Mouse (Mus musculus) ZHBTc4 (cell line): Measurements from ENCODE around the gene Psme2b.
"Not testable (repeated sequence)": the region's sequence is repeated elsewhere in the genome, so short reads cannot be mapped to it uniquely, and the experiment has no call there.

Experiments
- DNase-seq: peaks from one replicate; pipeline ENCODE4 v3.0.0-alpha.2; 2011; ENCODE audit warnings: low read depth, low spot score

Gene Psme2b

DNA sequence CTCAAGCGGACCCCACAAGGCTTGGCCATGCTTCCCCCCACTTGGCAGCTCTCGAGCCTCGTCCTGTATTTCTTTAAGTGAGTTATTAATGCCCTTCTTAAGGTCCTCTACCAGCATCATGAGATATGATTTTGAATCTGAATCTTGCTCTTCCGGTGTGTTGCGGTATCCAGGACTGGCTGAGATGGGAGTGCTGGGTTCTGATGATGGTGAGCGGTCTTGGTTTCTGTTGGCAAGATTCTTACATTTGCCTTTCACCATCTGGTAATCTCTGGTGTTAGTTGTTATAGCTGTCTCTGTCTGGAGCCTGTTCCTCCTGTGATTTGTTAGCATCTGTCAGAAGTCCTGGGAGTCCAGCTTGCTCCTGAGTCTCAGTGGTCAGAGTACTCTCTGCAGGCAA, at the start of gene Psme2b:
Gene Psme2b, minus strand, starts transcription at position 101 of the 400 bp plus-strand sequence.
- DNase-seq: not testable (repeated sequence)

DNA sequence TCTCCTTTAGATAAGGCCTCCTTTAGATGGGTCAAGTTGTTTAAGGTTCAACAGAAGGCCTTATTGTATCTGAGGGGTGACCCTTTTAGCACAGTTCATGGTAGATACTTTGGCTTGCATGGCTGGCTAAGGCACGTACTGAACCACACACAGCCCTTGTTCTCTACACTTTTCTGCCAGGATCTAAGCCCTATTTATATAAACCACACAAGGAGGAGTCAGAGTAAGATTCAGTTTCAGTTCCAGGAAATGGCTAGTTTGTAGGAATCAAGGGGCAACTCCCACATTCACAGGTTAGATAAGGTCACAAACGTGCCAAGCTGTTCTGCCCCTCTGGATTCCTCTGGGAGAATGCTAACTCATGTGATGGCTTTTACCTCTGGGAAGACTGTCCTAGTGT, 48.0 kb upstream of the Psme2b start, which contains the start of gene Tgtp1:
Gene Tgtp1, minus strand, starts transcription at position 155 of the 400 bp plus-strand sequence.
- not testable (repeated sequence) for DNase-seq

DNA sequence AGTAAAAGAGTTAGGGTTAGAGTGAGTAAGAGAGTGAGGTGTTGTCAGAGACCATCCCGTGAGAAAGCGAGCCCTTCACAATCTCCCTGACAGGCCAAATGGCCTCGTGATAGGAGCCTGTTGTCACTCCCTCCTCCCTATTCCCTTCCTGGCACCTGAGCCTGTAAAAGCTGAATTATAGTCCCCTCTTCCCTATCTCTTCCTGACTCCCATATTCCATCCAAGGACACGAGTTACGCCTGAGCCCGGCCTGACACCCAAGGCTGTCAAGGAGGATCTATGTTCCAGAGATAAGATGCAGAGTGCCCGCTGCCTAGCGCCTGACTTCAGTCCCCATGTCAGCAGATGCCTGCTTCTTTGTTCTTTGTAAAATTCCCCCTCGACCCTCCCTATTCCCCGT, 47.3 kb upstream of the Psme2b start:
- DNase-seq: not testable (repeated sequence)

DNA sequence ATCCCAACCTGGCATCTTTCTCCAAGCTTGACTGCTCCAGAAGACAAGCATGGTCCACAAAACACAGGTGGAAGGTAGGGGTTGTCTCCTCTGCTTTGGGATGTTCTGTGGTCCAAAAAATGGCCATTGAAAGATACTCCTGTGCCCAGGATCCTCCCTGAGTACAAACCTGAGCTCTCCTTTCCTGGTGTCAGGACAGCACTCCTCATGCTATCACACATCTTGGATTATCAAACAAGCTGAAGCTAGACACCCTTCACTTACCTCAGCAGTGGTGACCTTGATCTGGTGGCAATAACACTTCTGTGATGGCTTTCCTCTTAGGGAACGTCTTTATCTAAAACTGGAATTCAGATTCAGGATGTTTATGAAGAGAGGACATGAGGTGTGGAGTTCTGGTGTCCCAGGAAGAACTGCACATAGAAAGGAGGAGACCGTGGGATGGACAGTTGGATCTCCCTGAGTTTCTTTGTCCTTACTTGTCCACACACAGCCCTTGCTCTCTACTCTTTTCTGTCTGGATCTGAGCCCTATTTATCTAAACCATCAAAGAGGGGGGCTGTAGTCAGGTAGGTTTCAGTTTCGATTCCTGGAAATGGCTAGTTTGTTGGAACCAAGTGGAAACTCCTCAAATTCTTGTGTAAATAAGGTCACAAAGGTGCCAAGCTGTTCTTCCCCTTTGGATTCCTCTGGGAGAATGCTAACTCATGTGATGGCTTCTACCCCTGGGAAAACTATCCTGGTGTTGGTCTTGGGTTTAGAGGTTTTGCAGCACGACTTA, 45.9 kb upstream of the Psme2b start, which contains the start of gene Gm12185:
Gene Gm12185, minus strand, starts transcription at position 487 of the 781 bp plus-strand sequence.
- not testable (repeated sequence) for DNase-seq

DNA sequence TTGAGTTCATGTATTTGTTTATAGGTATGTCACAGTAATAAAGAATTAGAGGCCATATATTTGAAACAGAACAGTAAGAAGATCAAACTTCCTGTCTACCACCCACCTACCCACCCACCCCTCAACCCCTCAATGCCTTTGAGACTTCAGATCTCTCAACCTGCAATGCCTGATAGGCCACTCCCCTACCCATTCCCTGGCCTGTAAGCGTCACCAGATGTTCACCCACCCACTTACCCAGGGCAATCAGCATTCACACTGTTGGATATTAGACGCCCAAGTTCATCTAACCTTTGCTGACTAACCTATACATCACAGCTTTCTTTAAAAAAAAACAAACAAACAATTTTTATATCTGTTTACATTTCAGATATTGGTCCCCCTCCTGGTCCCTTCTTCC, 44.0 kb upstream of the Psme2b start:
- DNase-seq: not testable (repeated sequence)

DNA sequence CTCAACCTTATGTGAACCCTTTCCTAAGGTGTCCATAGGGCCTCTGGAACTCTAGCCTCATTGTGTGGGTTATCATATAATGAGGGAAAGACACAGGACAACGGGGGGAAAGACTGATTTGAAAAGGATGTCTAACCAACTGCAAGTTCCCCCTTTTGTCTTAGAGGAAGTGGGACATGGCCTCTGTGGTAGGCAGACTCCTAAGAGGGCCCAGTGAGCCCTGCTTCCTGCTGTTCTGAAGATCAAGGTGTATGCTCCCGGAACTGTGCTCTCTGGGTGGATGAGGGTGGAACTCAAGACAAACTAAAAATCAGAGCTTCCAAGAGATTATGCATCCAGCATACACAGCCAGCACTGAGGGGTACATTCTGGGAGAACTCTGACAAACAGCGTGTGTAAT, 42.2 kb upstream of the Psme2b start:
- not testable (repeated sequence) for DNase-seq

DNA sequence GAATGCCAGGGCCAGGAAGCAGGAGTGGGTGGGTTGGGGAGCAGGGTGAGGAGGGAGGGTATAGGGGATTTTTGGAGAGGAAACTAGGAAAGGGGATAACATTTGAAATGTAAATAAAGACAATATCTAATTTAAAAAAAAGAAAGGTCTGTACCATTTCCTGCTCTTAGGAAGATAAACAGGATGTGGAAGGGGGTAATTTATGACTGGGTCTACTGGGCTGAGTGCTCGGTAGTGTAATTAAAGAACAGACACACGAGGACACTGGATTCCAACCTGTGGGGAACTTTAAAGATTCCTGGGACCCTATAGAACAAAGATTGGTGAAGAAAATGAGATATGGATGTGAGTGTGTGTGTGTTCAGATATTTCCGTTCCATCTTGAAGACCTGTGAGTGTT, 36.9 kb upstream of the Psme2b start:
- not testable (repeated sequence) for DNase-seq

DNA sequence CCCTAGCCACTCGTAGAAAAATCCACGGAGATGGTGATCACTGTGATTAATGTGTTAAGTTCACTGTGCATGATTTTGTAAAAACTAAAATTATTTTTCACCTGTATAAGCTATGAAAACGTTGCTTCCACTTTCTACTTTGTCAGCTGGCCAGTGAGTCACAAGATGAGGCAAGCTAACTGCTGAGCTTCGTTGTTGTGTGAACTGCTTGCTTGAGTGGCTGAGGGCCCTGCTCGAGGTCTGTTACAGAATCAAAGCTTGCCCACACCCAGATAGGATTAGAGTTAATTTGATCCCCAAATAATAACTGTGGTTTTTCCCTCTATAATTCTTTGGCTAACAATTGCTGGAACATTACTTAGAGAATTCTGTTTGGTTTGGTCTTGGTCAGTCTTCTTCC, 34.1 kb upstream of the Psme2b start:
- not testable (repeated sequence) for DNase-seq

DNA sequence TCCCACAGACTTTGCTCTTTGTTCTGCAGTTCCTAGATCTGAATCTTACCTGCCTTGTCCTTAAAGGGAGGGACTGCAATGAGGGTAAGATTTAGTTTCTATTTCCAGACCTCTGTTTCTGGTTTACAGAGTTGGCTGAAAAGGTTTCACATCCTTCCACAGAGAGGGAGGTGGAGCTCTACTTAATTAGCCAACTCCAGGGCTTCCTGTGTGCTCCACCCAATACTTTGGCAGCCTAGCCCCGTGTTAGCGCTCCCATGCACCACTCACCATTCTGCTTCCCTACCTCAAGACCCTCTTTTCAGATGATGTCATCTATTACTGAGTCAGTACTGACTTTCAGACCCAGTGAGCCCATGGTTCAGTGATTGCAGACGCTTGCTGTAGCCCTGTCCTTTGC, 33.3 kb upstream of the Psme2b start, which contains the start of gene 9930111J21Rik1:
Gene 9930111J21Rik1, minus strand, starts transcription at position 148 of the 400 bp plus-strand sequence.
- DNase-seq: not testable (repeated sequence)

DNA sequence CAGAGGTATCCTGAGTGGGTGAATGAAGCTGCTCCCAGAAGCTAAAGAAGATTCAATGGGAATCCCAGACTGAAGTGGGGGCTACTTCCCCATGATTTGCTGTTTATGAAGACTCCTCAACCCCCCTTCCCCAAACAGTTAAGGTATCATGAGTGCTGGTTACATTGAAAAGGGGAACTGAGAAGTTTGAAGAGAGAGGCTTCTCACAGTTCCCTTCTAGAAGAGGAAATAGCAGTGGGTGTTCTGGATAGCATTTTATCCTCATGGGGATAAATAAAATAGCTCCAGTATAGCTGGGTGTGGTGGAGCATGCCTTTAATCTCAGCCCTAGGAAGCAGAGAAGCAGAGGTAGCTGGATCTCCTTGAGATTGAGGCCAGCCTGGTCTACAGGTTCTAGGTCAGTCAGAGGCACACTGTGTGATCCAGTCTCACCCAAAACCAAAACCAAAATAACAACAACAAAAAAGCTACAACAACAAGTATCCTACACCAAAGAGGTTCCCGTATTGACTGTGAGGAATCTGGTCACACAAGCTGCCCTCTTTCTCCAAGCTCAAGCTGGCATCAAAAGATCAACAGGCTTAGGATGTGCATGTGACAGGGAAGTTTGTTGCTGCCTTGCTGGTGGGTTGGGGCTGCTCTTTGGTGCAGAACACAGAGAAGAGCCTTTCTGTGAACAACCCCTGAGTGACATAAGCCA, 32.4 kb upstream of the Psme2b start, which contains the start of gene Olfr56:
Gene Olfr56, plus strand, starts transcription at position 650 of the 700 bp plus-strand sequence.
- DNase-seq: not testable (repeated sequence)

DNA sequence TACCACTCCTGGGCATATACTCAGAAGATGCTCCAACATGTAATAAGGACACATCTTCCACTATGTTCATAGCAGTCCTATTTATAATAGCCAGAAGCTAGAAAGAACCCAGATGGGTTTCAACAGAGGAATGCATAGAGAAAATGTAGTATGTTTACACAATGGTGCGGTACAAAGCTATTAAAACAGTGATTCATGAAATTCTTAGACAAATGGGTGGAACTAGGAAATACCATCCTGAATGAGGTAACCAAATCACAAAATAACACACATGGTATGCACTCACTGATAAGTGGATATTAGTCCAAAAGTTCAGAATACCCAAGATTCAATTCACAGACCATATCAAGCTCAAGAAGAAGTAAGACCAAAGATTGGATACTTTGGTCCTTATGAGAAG, 28.7 kb upstream of the Psme2b start:
- DNase-seq: not testable (repeated sequence)

DNA sequence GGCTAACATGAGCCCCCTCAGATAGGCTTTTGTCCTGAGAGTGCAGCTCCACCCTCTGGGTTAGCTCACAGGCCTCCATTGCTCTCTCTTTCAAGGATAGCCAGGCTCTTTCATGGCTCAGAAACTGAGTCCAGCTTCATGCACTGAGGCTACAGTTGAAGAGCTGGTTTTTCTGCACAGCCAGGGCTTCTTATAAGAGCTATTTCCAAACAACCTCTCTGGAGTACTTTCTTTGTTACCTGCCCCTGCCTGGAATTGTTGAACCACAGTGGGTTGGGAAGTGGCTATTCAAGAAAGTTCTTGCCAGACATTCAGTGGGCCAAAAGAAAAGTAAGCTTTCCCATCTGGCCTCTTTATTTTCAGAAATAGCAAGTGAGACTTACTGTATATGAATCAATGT, 6.7 kb downstream of the Psme2b start:
- DNase-seq: not testable (repeated sequence)

DNA sequence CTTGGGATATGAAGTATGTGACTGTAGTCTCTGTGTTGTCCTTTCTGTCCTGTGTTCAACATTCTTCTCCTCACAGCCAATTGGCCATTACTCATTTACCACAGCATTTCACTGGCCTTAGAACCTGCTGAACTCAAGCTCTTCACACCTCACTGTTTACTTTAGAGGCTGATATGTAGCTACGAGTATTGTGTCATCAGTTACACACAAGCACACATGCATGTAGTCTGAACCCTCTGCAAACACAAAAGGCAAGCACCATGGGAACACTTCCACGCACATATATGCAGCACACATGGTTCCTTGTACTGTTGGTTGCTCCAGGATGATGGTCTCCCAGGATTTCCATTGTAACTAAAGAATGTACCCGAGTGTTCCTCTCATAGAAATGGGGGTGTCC, 10.7 kb downstream of the Psme2b start:
- not testable (repeated sequence) for DNase-seq

DNA sequence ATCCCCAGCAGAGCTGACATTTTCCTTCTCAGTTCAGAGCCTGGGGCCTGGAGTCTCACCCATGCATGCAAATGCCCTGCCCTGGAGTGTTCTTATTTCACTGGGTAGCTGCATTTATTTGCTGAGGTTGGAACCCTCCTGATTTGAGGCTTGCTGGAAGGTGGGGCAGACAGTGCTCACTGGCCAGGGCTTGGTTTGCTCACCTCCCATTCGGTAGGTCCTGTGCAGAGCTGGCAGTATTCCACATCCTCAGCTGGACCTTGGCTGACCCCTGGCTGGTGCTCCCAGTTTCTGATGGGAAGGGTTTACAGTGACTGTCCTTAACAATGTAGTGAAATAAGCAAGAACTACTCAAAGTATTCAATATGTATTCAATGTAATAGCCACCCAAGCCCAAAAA, 12.1 kb downstream of the Psme2b start:
- DNase-seq: not testable (repeated sequence)

DNA sequence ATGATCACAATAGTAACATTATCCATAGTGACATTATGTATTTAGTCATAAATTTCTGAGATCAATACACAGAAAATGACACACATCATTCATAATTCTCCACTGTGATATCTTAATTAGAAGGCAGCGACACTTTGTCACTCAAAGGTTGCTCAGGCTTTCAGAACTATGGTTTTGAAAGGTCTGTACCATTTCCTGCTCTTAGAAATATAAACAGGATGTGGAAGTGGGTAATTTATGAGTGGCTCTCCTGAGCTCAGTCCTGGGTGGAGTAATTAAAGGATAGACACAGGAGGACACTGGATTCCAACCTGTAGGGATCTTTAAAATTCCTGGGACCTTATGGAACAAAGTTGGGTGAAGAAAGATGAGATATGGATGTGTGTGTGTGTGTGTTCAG, 12.6 kb downstream of the Psme2b start:
- not testable (repeated sequence) for DNase-seq

DNA sequence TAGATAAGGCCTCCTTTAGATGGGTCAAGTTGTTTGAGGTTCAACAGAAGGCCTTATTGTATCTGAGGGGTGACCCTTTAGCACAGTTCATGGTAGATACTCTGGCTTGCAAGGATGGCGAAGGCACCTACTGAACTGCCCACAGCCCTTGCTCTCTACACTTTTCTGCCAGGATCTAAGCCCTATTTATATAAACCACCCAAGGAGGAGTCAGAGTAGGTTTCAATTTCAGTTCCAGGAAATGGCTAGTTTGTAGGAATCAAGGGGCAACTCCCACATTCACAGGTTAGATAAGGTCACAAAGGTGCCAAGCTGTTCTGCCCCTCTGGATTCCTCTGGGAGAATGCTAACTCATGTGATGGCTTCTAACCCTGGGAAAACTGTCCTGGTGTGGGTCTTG, 17.9 kb downstream of the Psme2b start:
- not testable (repeated sequence) for DNase-seq

DNA sequence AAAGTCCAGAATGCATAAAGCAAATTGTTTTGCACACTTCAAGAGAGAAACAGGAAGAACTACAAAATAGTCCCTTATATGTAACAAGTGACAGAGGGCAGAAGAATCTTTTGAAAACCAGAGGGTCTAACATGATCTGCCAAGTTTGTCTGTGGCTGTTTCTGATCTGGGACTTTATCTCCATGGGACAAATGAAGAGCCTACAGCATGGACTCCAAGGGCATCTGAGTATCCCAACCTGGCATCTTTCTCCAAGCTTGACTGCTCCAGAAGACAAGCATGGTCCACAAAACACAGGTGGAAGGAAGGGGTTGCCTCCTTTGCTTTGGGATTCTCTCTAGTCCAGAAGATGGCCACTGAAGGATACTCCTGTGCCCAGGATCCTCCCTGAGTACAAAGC, 19.6 kb downstream of the Psme2b start:
- not testable (repeated sequence) for DNase-seq

DNA sequence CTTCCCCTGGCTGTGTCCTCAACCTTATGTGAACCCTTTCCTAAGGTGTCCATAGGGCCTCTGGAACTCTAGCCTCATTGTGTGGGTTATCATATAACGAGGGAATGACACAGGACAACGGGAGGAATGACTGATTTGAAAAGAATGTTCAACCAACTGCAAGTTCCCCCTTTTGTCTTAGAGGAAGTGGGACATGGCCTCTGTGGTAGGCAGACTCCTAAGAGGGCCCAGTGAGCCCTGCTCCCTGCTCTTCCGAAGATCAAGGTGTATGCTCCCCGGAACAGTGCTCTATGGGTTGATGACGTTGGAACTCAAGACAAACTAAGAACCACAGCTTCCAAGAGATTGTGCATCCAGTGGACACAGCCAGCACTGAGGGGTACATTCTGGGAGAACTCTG, 22.2 kb downstream of the Psme2b start:
- not testable (repeated sequence) for DNase-seq

DNA sequence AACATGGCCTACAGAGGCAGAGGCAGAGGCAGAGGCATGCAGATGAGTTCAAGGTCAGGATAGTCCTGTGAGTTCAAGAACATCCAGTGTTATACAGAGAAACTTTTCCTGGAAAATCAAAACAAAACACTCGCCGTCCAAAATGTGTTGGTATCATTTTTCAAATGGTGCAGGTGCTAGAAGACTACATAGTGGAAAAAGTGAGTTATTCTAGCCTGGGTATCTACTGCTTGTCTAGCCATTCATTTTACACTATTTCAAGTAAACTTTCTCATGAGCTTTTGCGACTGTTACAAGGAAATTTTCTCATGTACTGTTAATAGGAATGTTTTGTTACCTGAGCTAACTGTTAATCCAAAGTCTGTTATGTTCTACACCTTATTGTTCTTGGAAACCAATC, 27.6 kb downstream of the Psme2b start:
- no peak for DNase-seq

DNA sequence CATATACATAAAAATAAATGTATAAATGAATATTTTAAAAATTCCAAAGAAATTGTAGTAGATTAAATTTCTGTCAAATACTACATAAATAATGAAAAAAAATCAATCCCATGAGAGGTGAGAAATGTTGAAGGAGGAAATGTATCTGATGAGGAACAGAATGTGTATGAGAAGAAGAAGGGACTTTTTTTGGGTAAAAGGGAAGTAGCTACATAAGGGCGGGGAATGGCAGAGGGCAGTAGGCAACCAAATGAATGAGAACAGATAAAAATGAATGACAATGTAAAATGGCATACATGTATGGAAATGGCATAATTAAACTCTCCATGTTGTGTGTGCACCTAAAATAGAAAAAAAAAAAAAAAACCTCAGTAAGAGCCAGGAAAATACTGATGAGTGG, 32.4 kb downstream of the Psme2b start:
- DNase-seq: no peak

DNA sequence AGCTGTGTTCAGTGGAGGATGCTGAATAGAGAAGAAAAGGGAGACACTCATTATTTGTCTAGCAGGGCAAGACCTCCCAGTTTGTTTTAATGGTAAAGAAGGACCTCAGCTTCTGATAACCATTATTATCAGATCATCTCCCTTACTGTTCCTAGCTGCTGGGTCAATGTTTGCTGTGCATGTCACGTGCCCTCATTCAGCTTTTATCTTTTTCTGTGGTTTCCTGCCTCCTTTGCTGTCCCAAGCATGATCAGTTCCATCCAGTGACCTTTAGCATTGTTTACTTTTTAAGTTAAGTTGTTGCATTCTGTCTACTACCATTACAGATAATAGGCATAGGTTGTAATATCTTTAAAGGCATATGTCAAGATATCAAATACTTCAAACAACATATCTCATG, 37.5 kb downstream of the Psme2b start:
- DNase-seq: no peak

DNA sequence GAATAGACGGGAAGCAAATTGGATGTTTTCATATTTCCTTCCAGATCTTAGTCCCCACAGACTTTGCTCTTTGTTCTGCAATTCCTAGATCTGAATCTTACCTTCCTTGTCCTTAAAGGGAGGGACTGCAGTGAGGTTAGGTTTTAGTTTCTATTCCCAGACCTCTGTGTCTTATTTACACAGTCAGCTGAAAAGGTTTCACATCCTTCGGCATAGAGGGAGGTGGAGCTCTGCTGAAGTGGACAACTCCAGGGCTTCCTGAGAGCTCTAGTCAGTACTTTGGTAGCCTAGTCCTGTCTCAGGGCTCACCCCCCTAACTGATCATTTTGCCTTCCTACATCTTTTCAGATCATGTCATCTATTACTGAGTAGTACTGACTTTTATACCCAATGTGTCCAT, 44.0 kb downstream of the Psme2b start, which contains the start of gene Gm5431:
Gene Gm5431, minus strand, starts transcription at position 194 of the 400 bp plus-strand sequence.
- DNase-seq: no peak
